Mouse (Mus musculus) thymus, adult 2 months (tissue): ENCODE data around the gene Macrod2.

ENCODE experiments used
- CTCF ChIP-seq: fragments of 200-500 bp; IDR thresholded peaks from 2 replicates; pipeline ENCODE4 v1.5.1; 2012; ENCODE audit warnings: mild to moderate bottlenecking, control low read depth, low read length, moderate library complexity, borderline replicate concordance; ENCODE audit not compliant: control insufficient read depth, poor library complexity, insufficient read depth; ENCODE audit errors: extremely low read depth
- POLR2A ChIP-seq: fragments of 200-500 bp; IDR thresholded peaks from 2 replicates; pipeline ENCODE4 v1.6.1; 2012; ENCODE audit warnings: mild to moderate bottlenecking, low read length, control low read depth, moderate library complexity; ENCODE audit not compliant: control insufficient read depth, poor library complexity, insufficient read depth; ENCODE audit errors: extremely low read depth

DNA sequence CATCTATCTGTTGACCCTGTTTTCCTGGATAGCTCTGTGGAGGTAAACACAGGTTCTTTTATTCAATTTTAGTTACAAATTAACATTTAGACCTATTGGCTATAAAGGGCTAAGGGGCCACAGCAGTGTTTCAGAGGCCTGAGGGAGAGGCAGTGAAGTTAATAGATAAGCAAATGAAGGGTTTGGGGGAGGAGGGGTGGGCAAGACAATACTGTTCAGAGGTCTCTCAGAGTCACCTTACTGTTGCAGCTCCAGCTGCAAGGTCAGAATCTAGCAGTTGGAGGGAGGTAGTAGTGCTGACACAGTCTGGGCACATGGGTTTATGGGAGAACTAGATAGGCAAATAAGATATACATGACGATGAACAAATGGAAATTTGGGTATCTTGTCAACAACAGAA is 1156.6 kb downstream of the Macrod2 start:
- no peak for TF ChIP-seq POLR2A
- no peak for TF ChIP-seq CTCF
